Mouse (Mus musculus) cerebellum, adult 18-20 months (tissue): ENCODE measurements around the gene Gm10722.
A peak's percentile ranks its signal among the peaks of the same experiment; 100 is the strongest.
"Not testable (repeated sequence)": the region's sequence is repeated elsewhere in the genome, so short reads cannot be mapped to it uniquely, and the experiment has no call there.

ENCODE experiments used
- DNase-seq, 2 experiments: peaks; one replicate each; pipeline ENCODE4 v3.0.0; 2021

Gene Gm10722

DNA sequence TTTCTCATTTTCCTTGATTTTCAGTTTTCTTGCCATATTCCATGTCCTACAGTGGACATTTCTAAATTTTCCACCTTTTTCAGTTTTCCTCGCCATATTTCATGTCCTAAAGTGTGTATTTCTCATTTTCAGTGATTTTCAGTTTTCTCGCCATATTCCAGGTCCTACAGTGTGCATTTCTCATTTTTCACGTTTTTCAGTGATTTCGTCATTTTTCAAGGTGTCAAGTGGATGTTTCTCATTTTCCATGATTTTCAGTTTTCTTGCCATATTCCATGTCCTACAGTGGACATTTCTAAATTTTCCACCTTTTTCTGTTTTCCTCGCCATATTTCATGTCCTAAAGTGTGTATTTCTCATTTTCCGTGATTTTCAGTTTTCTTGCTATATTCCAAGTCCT is 24.9 kb downstream of the Gm10722 start:
- peak; percentile 13 to 54 for DNase-seq

DNA sequence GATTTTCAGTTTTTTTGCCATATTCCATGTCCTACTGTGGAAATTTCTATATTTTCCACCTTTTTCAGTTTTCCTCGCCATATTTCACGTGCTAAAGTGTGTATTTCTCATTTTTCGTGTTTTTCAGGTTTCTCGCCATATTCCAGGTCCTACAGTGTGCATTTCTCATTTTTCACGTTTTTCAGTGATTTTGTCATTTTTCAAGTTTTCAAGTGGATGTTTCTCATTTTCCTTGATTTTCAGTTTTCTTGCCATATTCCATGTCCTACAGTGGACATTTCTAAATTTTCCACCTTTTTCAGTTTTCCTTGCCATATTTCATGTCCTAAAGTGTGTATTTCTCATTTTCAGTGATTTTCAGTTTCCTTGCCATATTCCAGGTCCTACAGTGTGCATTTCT is 25.4 kb downstream of the Gm10722 start:
- not testable (repeated sequence) for DNase-seq

DNA sequence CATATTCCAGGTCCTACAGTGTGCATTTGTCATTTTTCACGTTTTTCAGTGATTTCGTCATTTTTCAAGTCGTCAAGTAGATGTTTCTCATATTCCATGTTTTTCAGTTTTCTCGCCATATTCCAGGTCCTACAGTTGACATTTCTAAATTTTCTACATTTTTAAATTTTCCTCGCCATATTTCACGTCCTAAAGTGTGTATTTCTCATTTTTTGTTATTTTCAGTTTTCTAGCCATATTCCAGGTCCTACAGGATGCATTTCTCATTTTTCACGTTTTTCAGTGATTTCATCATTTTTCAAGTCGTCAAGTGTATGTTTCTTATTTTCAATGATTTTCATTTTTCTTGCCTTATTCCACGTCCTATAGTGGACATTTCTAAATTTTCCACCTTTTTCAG is 26.0 kb downstream of the Gm10722 start:
- DNase-seq: not testable (repeated sequence)

DNA sequence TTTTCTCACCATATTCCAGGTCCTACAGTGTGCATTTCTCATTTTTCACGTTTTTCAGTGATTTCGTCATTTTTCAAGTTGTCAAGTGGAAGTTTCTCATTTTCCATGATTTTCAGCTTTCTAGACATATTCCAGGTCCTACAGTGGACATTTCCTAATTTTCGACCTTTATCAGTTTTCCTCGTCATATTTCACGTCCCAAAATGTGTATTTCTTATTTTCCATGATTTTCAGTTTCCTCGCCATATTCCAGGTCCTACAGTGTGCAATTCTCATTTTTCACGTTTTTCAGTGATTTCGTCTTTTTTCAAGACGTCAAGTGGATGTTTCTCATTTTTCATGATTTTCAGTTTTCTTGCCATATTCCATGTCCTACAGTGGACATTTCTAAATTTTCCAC is 26.5 kb downstream of the Gm10722 start:
- DNase-seq: not testable (repeated sequence)

DNA sequence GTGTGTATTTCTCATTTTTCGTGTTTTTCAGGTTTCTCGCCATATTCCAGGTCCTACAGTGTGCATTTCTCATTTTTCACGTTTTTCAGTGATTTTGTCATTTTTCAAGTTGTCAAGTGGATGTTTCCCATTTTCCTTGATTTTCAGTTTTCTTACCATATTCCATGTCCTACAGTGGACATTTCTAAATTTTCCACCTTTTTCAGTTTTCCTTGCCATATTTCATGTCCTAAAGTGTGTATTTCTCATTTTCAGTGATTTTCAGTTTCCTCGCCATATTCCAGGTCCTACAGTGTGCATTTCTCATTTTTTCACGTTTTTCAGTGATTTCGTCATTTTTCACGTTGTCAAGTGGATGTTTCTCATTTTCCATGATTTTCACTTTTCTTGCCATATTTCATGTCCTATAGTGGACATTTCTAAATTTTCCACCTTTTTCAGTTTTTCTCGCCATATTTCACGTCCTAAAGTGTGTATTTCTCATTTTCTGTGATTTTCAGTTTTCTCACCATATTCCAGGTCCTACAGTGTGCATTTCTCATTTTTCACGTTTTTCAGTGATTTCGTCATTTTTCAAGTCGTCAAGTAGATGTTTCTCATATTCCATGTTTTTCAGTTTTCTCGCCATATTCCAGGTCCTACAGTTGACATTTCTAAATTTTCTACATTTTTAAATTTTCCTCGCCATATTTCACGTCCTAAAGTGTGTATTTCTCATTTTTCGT is 28.7 kb downstream of the Gm10722 start:
- DNase-seq: peak; percentile 1 to 7

DNA sequence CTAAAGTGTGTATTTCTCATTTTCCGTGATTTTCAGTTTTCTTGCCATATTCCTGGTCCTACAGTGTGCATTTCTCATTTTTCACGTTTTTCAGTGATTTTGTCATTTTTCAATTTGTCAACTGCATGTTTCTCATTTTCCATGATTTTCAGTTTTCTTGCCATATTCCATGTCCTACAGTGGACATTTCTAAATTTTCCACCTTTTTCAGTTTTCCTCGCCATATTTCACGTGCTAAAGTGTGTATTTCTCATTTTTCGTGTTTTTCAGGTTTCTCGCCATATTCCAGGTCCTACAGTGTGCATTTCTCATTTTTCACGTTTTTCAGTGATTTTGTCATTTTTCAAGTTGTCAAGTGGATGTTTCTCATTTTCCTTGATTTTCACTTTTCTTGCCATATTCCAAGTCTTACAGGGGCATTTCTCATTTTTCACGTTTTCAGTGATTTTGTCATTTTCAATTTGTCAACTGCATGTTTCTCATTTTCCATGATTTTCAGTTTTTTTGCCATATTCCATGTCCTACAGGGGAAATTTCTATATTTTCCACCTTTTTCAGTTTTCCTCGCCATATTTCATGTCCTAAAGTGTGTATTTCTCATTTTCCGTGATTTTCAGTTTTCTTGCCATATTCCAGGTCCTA is 30.1 kb downstream of the Gm10722 start:
- not testable (repeated sequence) for DNase-seq

DNA sequence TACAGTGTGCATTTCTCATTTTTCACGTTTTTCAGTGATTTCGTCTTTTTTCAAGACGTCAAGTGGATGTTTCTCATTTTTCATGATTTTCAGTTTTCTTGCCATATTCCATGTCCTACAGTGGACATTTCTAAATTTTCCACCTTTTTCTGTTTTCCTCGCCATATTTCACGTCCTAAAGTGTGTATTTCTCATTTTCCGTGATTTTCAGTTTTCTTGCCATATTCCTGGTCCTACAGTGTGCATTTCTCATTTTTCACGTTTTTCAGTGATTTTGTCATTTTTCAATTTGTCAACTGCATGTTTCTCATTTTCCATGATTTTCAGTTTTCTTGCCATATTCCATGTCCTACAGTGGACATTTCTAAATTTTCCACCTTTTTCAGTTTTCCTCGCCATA is 33.6 kb downstream of the Gm10722 start, which contains the start of gene Gm17535:
Gm17535 (plus strand) TSS at position 301 of the 400 bp plus-strand sequence.
- DNase-seq: not testable (repeated sequence)

DNA sequence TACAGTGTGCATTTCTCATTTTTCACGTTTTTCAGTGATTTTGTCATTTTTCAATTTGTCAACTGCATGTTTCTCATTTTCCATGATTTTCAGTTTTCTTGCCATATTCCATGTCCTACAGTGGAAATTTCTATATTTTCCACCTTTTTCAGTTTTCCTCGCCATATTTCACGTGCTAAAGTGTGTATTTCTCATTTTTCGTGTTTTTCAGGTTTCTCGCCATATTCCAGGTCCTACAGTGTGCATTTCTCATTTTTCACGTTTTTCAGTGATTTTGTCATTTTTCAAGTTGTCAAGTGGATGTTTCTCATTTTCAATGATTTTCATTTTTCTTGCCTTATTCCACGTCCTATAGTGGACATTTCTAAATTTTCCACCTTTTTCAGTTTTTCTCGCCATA is 35.9 kb downstream of the Gm10722 start, which contains the start of gene Gm10715:
Gm10715 (plus strand) TSS at position 301 of the 400 bp plus-strand sequence.
- not testable (repeated sequence) for DNase-seq

DNA sequence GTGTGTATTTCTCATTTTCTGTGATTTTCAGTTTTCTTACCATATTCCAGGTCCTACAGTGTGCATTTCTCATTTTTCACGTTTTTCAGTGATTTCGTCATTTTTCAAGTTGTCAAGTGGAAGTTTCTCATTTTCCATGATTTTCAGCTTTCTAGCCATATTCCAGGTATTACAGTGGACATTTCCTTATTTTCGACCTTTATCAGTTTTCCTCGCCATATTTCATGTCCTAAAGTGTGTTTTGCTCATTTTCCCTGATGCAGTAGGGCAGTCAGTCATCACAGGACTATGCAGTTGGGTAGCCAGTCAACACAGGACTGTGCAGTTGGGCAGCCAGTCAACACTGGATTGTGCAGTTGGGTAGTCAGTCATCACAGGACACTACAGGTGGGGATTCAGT is 37.4 kb downstream of the Gm10722 start:
- not testable (repeated sequence) for DNase-seq
